Mouse (Mus musculus): Measurements from ENCODE around the gene Erbb2. TPM values are rescaled to one million over a fixed set of nuclear protein-coding genes. Genes with fewer than 3 reads are reported as not detected.

The Erbb2 gene
- polyA plus RNA-seq, 2 experiments = 51.1 to 73.6 TPM

- Histone ChIP-seq H3K4me3 (replicated peaks; ENCODE audit: low read length) (no peak overlapping the region), H3K36me3 (ENCODE audit: control insufficient read depth, insufficient read depth, low read length) (no peaks in the 10 kb centered on the region), H3K9ac (ENCODE audit: low read depth, low read length, severe bottlenecking) (no peak overlapping the region), H3K4me1 (ENCODE audit: control insufficient read depth, insufficient read depth, low read length) (no peaks in the 10 kb centered on the region), H3K27me3 (ENCODE audit: control insufficient read depth, insufficient read depth, low read length) (no peaks in the 10 kb centered on the region), H3K4me2 (replicated peaks; ENCODE audit: low read depth, low read length, severe bottlenecking) (no peak overlapping the region), H3K27ac (replicated peaks; ENCODE audit: low read depth, low read length) (no peak overlapping the region), H3K9me3 (ENCODE audit: control insufficient read depth, low read length) (no peaks in the 10 kb centered on the region)
- DNase-seq (ENCODE audit: low spot score) = no peak
- no peak for TF ChIP-seq POLR2A (IDR thresholded peaks at IDR 0.05; ENCODE audit: borderline replicate concordance, extremely low read depth, insufficient read depth, insufficient read length)
- 79% methylated on average over 10 of the region's 10 CpGs for WGBS
- ATAC-seq (ENCODE audit: low FRiP score, low read depth) = no peak
These were observed 69.8 kb downstream of the Erbb2 start for GRCm38 (mm10) chr11:98482067-98482466.

GRCm38 (mm10) chr11:98485749-98486148, 73.5 kb downstream of the Erbb2 start:
- ATAC-seq (ENCODE audit: low FRiP score, low read depth) = no peak
- H3K4me3 ChIP-seq (replicated peaks; ENCODE audit: low read length) = no peak overlapping the region
- no peaks in the 10 kb centered on the region for H3K27me3 ChIP-seq (ENCODE audit: control insufficient read depth, insufficient read depth, low read length)
- no peaks in the 10 kb centered on the region for H3K9me3 ChIP-seq (ENCODE audit: control insufficient read depth, low read length)
- no peaks in the 10 kb centered on the region for H3K4me1 ChIP-seq (ENCODE audit: control insufficient read depth, insufficient read depth, low read length)
- no peak overlapping the region for H3K27ac ChIP-seq (replicated peaks; ENCODE audit: low read depth, low read length)
- 96% methylated on average over 2 of the region's 2 CpGs for WGBS
- TF ChIP-seq POLR2A (IDR thresholded peaks at IDR 0.05; ENCODE audit: borderline replicate concordance, extremely low read depth, insufficient read depth, insufficient read length) = no peak
- no peak for DNase-seq (ENCODE audit: low spot score)
- H3K9ac ChIP-seq (ENCODE audit: low read depth, low read length, severe bottlenecking) = no peak overlapping the region
- H3K36me3 ChIP-seq (ENCODE audit: control insufficient read depth, insufficient read depth, low read length) = no peaks in the 10 kb centered on the region
- no peak overlapping the region for H3K4me2 ChIP-seq (replicated peaks; ENCODE audit: low read depth, low read length, severe bottlenecking)

Other genes with a start within 250 kb of the Erbb2 start
- 27.9 and 28.5 TPM in 2 replicates for gene Med1, start 219.2 kb upstream of the Erbb2 start, polyA plus RNA-seq (2012; rRNA removed)
- 51.3 and 59.4 TPM in 2 replicates for gene Med1, start 219.2 kb upstream of the Erbb2 start, polyA plus RNA-seq (2014; fragmentation: Nextera tagmentation; extraction: Ambion mirVana)
- gene Cdk12, start 209.4 kb upstream of the Erbb2 start, polyA plus RNA-seq (2012; rRNA removed) = 25.7 and 27.0 TPM in 2 replicates
- 13.6 and 14.5 TPM in 2 replicates for gene Cdk12, start 209.4 kb upstream of the Erbb2 start, polyA plus RNA-seq (2014; fragmentation: Nextera tagmentation; extraction: Ambion mirVana)
- 0.14 and 0.52 TPM in 2 replicates for gene Neurod2, start 82.8 kb upstream of the Erbb2 start, polyA plus RNA-seq (2012; rRNA removed)
- not detected in 2 replicates for gene Neurod2, start 82.8 kb upstream of the Erbb2 start, polyA plus RNA-seq (2014; fragmentation: Nextera tagmentation; extraction: Ambion mirVana)
- 3.5 and 3.6 TPM in 2 replicates for gene Ppp1r1b, start 64.1 kb upstream of the Erbb2 start, polyA plus RNA-seq (2012; rRNA removed)
- 2.9 and 3.6 TPM in 2 replicates for gene Ppp1r1b, start 64.1 kb upstream of the Erbb2 start, polyA plus RNA-seq (2014; fragmentation: Nextera tagmentation; extraction: Ambion mirVana)
- 78.2 and 116 TPM in 2 replicates for gene Stard3, start 54.1 kb upstream of the Erbb2 start, polyA plus RNA-seq (2012; rRNA removed)
- gene Stard3, start 54.1 kb upstream of the Erbb2 start, polyA plus RNA-seq (2014; fragmentation: Nextera tagmentation; extraction: Ambion mirVana) = 36.9 and 42.6 TPM in 2 replicates
- gene Tcap, start 28.7 kb upstream of the Erbb2 start, polyA plus RNA-seq (2012; rRNA removed) = 12.3 and 13.2 TPM in 2 replicates
- 10.9 and 18.1 TPM in 2 replicates for gene Tcap, start 28.7 kb upstream of the Erbb2 start, polyA plus RNA-seq (2014; fragmentation: Nextera tagmentation; extraction: Ambion mirVana)
- gene Pnmt, start 26.0 kb upstream of the Erbb2 start, polyA plus RNA-seq (2012; rRNA removed) = 1.4 and 2.2 TPM in 2 replicates
- gene Pnmt, start 26.0 kb upstream of the Erbb2 start, polyA plus RNA-seq (2014; fragmentation: Nextera tagmentation; extraction: Ambion mirVana) = 0.51 and 1.3 TPM in 2 replicates
- 19.2 and 24.2 TPM in 2 replicates for gene Pgap3, start 12.0 kb upstream of the Erbb2 start, polyA plus RNA-seq (2012; rRNA removed)
- 9.2 and 11.4 TPM in 2 replicates for gene Pgap3, start 12.0 kb upstream of the Erbb2 start, polyA plus RNA-seq (2014; fragmentation: Nextera tagmentation; extraction: Ambion mirVana)
- gene Mien1, start 26.5 kb downstream of the Erbb2 start, polyA plus RNA-seq (2012; rRNA removed) = 44.8 and 48.5 TPM in 2 replicates
- 84.8 and 86.8 TPM in 2 replicates for gene Mien1, start 26.5 kb downstream of the Erbb2 start, polyA plus RNA-seq (2014; fragmentation: Nextera tagmentation; extraction: Ambion mirVana)
- 9.1 and 9.2 TPM in 2 replicates for gene Grb7, start 33.9 kb downstream of the Erbb2 start, polyA plus RNA-seq (2012; rRNA removed)
- 8.1 and 9.6 TPM in 2 replicates for gene Grb7, start 33.9 kb downstream of the Erbb2 start, polyA plus RNA-seq (2014; fragmentation: Nextera tagmentation; extraction: Ambion mirVana)
- 0.45 and 0.46 TPM in 2 replicates for gene Ikzf3, start 133.6 kb downstream of the Erbb2 start, polyA plus RNA-seq (2012; rRNA removed)
- gene Ikzf3, start 133.6 kb downstream of the Erbb2 start, polyA plus RNA-seq (2014; fragmentation: Nextera tagmentation; extraction: Ambion mirVana) = 0.23 and 0.61 TPM in 2 replicates
- gene Zpbp2, start 138.6 kb downstream of the Erbb2 start, polyA plus RNA-seq (2012; rRNA removed) = 0.43 TPM in 1 of 2 replicates, not detected in the other
- gene Zpbp2, start 138.6 kb downstream of the Erbb2 start, polyA plus RNA-seq (2014; fragmentation: Nextera tagmentation; extraction: Ambion mirVana) = 0.21 TPM in 1 of 2 replicates, not detected in the other
- gene Ormdl3, start 174.9 kb downstream of the Erbb2 start, polyA plus RNA-seq (2012; rRNA removed) = 76.8 and 86.6 TPM in 2 replicates
- gene Ormdl3, start 174.9 kb downstream of the Erbb2 start, polyA plus RNA-seq (2014; fragmentation: Nextera tagmentation; extraction: Ambion mirVana) = 12.9 and 13.7 TPM in 2 replicates
- not detected in 2 replicates for gene Lrrc3c, start 185.8 kb downstream of the Erbb2 start, polyA plus RNA-seq (2012; rRNA removed)
- gene Lrrc3c, start 185.8 kb downstream of the Erbb2 start, polyA plus RNA-seq (2014; fragmentation: Nextera tagmentation; extraction: Ambion mirVana) = not detected in 2 replicates
- gene Gm12355, start 213.2 kb downstream of the Erbb2 start, polyA plus RNA-seq (2012; rRNA removed) = 0.12 and 0.31 TPM in 2 replicates
- gene Gm12355, start 213.2 kb downstream of the Erbb2 start, polyA plus RNA-seq (2014; fragmentation: Nextera tagmentation; extraction: Ambion mirVana) = 0.69 and 1.3 TPM in 2 replicates
- gene Gsdma3, start 213.9 kb downstream of the Erbb2 start, polyA plus RNA-seq (2012; rRNA removed) = not detected in 2 replicates
- not detected in 2 replicates for gene Gsdma3, start 213.9 kb downstream of the Erbb2 start, polyA plus RNA-seq (2014; fragmentation: Nextera tagmentation; extraction: Ambion mirVana)
- gene Gsdma2, start 234.3 kb downstream of the Erbb2 start, polyA plus RNA-seq (2012; rRNA removed) = not detected in 2 replicates
- not detected in 2 replicates for gene Gsdma2, start 234.3 kb downstream of the Erbb2 start, polyA plus RNA-seq (2014; fragmentation: Nextera tagmentation; extraction: Ambion mirVana)